Mouse (Mus musculus) mature B cell (primary cell): Measurements from ENCODE around the gene Hs2st1.

Source experiments
- in situ Hi-C: fragments of 300-500 bp; cut with MboI; formaldehyde crosslinking; loops from 2 replicates; pipeline ENCODE4 v1.14.3; 2019

Hs2st1 gene

DNA sequence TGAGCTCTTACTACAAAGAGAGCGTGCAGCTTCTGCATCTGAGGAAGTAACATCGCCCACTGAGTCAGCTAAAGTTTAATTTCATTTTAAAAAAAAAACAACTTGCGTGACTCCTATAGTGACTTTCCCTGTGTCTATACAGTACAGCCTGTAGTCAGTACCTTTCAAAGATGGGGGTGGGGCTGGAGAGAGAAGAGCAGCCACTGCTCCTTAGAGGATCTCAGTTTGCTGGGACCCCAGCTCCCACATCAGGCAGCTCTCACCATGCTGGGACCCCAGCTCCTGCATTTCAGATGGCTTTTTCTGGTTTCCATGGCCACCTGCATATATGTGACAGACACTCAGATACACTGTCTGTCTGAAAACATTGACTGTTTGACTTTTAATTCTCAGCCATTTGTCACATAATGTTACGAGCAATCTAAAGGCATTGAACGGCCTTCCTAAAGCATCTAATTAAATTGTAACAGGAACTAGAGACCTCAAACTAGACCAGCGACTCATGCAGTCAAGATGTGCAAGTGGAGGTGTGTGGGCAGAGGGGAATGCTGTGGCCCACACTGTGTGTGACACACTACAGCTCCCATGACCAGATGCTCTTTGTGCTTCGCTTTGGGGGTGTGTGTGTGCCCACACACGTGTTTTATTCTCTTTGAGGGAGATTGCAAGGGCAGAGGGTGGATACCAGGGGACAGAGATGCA lies 19.4 kb upstream of the Hs2st1 start:
- in situ Hi-C loops = no loop called here

DNA sequence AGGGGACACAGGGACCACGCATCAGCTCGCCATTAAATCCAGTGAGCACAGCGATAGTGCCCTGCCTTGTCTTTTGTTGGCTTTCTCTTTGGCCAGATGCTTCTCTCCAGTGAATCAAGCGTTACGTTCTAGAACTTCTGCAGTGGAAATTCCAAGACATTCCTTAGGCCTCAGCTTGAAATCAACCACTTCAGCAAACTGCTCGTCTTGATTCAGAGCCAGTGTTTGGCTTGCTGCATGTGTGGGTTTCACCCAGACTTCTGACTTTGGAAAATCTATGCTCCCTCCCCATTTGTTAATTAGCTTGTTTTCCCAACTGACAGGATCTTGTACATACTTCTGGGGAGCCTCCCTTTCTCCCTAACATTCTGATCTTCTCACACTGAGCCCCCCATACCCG lies 16.8 kb upstream of the Hs2st1 start:
- in situ Hi-C loops = no loop called here

DNA sequence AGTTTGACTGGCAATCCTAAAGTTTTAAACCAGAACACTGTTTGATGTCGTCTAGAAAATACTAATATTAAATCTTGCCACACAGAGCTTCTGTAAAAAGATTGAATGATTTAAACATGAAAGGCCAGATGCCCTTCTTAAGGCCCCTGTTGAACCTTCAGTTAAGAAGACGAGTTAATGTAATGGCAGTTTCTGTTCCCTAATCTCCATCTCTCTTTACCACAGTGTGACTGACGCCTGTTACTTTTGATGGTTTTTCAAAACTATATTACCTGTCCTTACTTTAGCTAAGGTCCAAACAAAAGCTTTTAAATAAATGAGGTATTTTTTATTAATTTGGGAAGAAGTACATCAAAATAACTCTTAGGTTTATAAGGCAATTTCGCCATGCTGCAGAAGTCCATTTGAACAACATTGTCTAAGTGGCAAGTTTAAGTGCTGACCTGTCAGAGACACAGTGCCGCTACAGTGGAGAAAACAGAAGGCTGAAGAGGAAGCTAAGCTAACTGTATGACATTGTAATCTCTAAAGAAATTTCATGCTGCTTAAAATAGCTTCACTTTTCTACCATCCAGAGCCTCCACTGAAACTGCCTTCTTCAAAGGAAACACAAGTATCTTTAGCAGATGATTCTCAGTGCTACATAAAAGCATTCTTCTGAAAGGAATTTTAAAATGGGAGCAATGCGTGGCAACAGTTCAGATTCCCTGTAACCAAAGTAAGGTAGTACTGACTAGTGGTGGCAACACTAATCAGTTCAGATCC lies 15.0 kb upstream of the Hs2st1 start:
- in situ Hi-C loops = no loop called here

DNA sequence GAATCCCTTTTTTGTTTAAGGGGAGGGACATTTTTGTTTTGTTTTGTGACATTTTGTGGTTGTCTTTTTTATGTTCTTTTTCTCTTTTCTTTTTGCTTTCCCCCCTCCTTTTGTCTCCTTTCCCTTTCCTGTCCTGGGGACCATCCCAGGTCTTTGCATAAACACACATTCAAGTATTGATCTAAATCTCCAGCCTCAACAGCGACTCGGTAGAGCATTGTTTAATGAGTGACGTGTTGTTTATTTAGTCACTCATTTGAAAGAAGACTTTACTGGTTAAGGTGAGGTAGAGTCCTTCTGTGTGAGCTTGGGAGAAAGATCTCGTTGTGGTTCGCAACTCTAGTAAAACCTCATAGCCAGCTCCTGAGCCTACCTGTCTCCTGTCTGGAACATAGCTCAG lies 13.8 kb upstream of the Hs2st1 start:
- in situ Hi-C loops = no loop called here

DNA sequence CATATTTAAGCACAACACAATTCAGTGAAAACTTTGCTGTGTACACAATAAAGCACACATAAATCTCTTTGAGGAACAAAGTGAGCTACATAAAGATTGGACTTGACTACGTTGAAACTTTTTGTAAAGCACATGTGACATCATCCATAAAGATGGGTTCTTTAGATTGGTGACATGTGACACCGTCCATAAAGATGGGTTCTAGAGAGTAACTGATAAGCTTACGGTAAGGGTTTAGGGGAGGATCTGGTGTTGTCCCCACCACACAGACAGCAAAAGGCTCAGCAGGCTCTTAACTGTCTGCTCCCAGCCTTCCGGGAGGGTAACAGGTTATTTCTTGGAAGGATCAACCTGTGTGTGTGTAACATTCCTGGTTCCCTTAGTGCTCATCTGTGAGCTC lies 12.3 kb upstream of the Hs2st1 start:
- in situ Hi-C loops = no loop called here

DNA sequence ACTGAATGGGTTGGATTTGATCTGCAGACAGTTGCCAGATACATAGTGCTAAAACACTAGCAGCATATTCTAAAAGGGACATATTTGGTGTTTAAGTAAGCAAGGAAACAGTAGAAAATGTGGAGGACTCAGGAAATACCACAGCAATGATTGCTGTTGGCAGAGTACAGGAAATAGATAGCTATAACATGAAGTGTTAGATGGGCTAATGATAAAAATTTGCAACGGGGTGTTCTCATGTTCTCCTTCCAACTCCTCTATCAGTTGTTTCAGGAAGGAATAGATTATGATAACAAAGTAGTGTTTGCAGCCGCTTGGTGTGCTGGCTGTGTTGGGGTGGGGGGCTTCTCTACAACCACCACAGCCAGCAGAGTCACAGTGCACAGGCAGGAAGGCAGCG lies 11.9 kb upstream of the Hs2st1 start:
- in situ Hi-C loops = no loop called here

DNA sequence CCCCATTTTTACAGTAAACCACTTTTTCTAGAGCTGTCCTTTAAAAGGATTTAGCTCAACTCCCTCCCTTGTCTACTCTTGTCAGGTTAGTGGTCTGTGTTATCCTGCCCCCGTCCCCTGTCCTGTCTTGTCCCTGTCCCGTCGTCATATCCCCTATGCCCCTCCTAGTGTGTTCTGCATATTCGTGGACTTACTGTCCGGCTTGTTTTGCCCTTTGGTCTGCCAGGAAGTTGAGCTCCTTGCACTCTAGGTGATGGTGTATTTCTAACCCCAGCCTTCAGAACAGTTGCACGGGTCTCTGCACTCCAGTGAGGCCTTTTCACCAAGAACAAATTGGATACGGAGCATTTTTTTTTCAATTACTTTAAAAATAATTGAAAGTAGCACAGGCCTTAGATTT lies 10.3 kb upstream of the Hs2st1 start:
- in situ Hi-C loops = no loop called here

DNA sequence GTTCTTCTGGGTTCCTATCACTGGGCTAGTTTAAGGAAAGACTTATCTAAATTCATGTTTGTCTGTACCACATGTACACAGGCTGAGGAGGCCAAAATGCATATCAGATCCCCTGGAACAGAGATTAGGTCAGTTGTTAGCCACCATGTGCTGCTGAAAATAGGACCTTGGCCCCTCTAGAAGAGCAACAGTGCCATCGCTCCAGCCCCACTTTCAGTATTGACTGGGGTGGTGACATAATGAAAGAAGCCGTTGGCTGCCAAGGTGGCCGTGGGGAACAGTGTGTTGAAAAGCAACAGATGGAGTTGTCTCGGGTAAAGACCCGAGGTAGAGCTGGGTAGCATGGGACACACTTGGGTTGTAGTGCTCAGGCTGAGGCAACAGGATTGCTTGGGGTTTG lies 9.8 kb upstream of the Hs2st1 start:
- in situ Hi-C loops = no loop called here

DNA sequence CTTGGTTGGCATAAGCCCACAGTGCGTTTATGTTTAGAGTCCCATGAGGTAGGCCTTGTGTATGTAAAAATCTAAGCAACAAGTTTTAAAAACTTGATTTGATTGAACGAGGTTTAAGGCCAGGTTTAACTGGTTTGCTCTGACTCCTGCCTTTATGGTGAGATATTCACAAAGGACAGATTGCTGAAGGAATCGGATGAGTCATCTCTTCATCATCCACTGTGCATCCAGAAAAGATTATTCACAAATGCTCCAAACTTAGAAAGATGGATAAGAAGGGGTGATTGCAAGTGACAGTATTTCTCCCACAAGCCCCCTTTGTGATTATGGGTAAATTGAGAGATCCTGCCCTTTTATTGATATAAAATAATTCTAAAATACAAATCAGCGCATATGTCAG lies 8.9 kb upstream of the Hs2st1 start:
- in situ Hi-C loops = no loop called here

DNA sequence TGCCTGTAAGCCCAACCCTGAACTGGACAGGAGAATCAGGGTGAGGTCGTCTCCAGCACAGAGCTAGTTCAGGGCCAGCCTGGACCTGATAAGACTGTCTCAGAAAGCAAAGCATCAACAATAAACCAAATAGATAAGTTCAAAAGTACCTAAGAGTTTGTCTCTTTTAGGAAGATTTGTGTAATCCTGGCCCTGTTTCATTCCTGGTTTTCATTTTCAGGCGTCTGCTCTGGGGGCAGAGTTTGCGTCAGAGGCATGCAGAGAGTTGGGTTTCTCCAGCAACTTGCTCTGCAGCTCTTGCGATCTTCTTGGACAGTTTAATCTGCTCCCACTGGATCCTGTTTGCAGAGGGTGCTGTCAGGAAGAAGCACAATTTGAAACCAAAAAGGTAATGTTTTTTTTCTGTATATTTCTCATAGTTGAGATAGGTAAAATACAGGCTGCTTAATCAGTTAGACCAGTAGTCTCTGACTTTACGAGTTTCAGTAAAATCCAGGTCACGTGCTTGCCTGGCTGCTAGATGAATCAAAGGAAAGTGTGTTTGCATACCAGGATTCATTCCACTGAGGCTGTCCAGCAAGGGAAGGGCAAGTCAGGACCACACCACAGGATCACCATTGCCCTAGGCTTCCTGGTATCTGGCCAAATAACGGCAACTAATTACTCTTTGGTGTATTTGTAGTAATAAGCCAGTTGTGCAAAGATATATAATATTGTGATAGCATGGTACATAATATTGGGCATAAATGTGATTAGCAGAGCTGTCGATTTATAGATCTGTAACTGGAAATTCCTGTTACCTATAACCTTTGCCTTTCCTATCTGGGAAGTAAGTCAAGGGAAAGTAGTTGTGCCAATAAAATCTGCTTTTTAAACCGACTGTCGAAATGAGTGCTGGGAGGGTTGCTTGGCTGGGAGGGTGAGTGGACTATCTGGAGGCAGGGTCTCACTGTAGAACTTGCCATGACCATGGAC lies 7.7 kb upstream of the Hs2st1 start:
- in situ Hi-C loops = no loop called here

DNA sequence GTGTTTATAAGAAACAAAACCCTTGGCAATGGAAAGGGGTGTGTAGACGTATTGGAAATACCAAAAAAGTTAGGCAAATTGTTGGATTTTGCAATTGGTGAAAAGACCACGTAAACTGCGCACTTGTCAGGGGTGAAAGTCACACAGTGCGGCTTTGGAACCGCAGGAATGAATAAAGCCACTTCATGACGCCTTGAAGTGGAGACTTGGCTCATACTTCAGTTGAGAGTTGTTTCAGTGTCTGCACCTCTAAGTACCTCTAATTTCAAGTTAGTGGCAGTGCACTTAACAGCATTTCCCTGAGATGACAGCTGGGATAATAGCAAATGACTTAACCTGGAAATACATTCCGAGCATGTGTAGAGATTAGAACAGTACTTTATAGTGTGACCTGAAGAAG lies 4.3 kb upstream of the Hs2st1 start:
- in situ Hi-C loops = loop anchor here (25.0 kb wide), 1 partner anchor 1812 kb away; the partner anchor contains the start of gene Gtf2b

DNA sequence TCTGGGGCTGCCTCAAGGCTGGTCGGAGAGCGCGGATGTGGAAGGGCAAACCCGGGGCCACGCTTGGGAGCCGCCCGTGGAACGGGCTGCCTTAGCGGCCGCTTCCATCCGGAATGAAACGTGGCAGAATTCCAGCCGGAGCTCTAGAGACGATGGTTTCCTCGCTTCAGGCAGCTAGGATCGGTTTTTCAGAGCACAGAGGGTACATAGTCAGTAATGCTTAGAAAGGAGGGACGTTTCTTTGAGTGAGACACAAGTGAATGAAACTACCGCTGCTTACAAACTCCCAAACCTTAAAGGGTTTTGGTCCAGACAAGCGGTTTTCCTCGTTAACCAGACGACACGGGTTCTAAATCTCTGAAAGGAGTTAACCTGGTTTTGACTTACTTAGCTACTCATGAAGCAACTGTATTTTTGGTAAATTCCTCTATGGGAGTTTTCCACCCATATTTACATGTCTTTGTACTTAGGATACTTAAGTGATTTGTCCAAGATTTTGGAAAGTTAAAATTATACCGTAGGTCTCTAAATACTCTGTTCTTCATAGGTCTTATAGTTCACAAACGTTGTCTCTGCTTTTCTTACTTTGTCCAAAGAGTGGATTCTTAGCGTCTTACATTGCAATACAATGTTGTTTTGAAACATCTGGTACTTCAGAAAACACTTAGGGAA lies 971 bp upstream of the Hs2st1 start:
- in situ Hi-C loops = loop anchor here (25.0 kb wide), 1 partner anchor 1809 kb away; the partner anchor contains the start of gene Gtf2b

DNA sequence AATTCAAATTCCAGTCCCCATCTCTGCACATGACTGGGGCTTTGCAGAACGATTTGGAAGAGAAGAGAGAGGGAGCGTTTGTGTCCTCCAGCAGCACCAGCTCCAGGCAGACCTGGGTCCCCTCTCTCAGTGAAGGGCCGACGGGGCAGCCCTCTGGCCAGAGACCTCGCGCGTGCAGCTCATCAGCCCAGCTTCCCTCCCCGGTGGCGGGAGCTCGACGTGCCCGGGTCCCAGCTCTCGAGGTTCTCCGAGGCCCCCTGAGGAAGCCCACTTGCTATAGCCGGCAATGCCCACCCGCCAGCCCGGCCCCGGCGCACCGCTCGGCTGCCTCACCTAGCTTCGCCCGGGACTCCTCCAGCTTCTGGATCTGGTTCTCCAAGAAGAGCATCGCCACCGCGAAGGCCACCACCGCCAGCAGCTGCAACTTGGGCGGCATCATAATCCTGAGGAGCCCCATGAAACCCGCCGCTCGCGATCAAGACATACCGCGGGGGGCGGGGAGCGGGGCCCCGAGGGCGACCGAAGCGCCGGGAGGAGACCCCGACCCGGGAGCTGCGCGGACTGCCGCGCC lies 495 bp downstream of the Hs2st1 start:
- in situ Hi-C loops = loop anchor here (25.0 kb wide), 1 partner anchor 1807 kb away; the partner anchor contains the start of gene Gtf2b

DNA sequence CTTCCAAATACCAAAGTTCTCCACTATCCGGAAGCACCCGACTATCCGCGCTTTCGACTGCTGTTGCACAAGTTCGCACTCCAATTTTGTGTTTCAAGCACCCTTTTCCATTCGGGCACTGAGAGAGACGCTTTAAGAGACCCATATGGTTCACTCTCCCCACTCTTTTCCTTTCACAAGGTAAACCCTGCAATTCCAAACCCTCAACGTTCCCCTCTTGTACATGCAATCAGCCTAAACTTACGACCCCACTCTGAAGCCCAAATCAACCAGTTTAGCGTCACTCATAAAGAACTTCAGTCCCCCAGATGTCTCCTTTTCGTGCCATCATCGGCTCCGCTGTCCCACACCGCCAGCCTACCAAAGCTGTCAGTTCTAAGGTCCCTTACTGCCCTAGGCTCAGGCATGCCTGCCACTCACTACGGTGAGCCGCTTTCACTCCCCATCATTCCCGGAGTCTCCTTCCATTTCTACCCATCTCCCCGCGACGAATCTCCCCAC lies 1.1 kb downstream of the Hs2st1 start:
- in situ Hi-C loops = loop anchor here (25.0 kb wide), 1 partner anchor 1807 kb away; the partner anchor contains the start of gene Gtf2b

DNA sequence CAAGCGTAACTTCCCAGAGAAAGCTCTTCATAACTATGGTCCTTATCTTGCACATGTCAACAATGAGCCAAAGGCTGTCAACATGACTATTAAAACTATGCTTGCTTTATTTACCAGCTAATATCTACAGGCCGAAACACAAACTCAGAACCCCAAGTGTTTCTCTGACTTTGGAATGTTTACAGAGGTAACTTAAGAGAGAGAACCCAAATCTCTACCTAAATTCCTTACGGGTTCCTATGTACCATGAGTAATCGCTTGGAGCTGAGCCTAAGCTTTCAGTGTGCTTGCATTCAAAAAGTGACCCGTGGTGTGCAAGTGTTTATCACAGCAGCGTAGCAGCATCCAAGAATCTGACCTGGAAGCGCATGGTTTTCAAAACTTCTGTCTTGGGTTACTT lies 4.8 kb downstream of the Hs2st1 start:
- in situ Hi-C loops = loop anchor here (25.0 kb wide), 1 partner anchor 1803 kb away; the partner anchor contains the start of gene Gtf2b

DNA sequence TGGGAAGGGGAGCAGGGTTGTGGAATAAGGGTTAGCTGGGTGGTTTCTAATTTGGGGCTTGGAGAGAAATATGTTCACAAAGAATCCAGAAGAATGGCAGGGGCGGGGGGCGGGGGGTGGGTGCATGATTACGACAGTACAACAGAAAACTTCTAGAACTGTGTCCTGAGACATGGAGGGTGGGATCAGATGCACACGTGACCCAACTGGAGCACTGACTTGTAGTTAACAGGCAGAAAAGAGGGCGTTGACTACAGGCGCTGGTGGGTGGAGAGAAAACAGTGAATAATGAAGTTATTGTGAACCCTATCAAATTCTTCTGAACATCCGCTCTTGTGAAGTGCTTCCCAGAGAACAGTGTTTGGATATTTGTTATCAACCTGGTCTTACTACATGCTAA lies 6.1 kb downstream of the Hs2st1 start:
- in situ Hi-C loops = loop anchor here (25.0 kb wide), 1 partner anchor 1802 kb away; the partner anchor contains the start of gene Gtf2b

DNA sequence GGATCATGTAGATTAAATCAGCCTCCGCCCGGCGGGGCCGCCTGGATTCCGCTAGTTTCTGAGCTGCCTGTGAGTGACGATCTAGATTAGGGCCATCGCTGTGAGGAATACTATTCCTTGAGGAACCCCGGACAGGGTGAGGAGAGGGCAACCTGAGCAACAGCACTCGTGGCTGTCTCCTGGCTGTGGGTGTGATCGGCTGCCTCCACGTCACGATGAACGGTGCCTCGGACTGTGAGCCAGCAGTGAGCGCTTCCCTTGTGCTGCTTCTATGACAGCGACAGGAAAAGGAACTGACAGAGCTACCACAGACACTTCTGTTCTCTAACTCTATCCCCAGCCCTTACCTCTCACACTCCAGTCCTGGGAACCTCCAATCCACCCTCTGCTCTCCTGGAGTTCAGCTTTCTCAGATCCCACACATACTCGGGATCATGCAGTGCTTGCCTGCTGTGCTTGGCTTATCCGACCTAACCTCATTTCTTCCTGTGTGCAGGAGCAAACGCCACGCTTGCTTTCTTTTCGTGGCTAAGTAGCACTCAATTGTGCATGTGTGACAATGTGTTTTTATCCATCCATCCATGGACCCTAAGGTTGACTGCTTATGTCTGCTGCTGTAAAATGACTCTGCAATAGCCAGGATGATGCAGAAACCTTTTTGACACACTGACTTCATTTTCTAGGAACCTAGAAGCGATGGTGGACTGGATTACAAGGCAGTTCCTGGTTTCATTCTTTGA lies 8.3 kb downstream of the Hs2st1 start:
- in situ Hi-C loops = loop anchor here (25.0 kb wide), 1 partner anchor 1799 kb away; the partner anchor contains the start of gene Gtf2b

DNA sequence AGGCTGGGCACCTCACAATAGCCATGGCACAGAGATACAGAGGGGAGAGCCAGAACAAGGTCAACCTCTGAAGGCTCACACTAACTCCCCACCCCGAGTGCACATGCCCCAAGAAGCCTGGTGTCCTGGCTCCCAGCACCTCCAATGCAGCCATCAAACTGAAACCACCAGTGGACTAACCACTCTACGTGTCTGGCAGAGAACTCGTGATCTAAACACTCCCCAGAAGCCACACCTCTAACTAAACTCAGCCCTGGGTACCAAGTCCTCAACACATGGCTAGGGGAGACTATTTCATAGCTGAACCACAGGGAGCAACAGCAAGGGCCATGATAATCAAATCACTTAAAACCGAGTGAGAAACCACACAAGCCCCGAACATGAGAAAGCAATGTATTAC lies 11.7 kb downstream of the Hs2st1 start:
- in situ Hi-C loops = loop anchor here (25.0 kb wide), 1 partner anchor 1796 kb away; the partner anchor contains the start of gene Gtf2b

DNA sequence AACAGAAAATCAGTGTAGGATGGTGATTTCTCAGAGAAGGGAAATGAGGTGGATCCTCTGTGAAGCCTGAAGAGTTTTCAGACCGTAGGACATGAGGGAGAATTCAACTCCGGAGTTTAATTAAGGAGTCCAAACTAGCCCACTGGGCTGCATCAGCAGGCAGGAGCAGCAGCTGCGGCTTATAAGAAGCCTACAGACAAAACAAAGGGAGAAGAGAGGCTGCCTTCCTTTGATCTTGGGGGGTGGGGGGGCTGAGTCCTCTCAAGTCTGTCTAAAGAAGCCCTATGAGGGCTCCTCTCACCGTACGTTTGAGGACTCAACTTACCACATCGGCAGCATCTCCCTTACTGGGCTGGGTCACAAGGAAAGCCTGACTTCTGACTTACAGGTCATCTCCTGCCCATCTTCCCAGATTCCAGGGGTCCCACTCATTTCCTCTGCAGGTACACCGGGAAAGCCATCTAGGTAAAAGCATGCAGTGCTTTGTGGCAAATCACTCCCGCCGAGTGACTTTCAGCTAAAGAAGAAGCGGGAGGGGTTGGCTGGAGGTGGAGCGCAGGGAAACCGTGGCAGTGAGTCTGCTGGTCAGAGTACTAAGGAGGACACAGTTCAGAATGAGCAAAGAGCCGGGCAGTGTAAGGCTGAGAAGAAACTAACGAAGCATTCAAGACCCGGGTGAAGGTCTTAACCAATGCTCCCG lies 13.2 kb downstream of the Hs2st1 start:
- in situ Hi-C loops = loop anchor here (25.0 kb wide), 1 partner anchor 1794 kb away; the partner anchor contains the start of gene Gtf2b
